Mouse (Mus musculus): ENCODE measurements around the gene Mark2. TPM values are rescaled to one million over a fixed set of nuclear protein-coding genes. Genes with fewer than 3 reads are reported as not detected.
A peak's percentile ranks its signal among the peaks of the same experiment; 100 is the strongest.

Mark2 gene
- total RNA-seq, 2 experiments from 2014 or later = 28.9 to 33.5 TPM

DNA sequence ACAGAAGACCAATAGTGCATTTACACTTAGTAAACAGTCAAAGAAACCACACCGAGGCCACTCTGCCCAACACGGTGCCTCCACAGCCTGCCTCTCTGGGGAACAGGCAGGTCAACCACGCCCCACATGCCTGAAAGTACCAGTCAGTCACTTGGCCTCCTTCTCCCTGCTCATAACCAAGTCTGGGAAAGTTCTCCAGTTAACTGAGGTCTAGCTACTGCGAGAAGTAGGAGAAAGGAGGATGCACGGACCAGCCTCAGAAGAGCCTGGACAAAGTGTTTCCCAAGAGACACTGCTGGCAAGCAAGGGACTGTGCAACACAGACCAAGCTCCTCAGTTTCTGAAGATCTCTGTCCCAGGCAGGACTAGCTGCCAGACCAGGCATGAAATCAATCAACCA lies 2.6 kb downstream of the Mark2 start:
- DNase-seq = peak; percentile 23 to 32
- intact Hi-C loops (cut with DNase I) = no loop called here

DNA sequence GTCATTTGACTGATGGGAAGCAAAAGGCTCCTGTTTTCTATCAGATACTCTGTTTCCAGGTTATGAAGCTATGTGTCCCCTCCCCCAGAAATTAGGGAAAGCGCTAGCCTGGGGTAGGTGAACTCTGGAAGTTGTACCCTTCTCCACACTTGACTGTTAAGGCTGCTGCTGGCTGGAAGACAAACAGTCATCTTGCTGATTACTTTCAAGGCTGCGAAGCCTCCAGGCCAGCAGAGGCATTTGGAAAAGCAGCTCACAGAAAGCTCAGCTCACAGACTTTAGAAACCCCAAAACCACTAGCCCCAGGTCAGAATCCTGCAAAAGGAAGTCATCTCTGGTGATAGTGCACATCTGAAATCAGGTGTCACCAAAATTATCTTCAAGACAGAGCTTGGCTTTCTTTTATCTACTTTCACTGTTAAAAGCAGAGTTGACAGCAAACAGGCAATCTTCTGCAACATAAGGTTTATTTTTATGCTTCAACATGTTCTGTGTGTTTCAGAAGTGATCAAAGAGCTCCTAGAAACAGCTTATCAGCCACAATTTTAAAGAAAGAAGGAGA lies 3.8 kb downstream of the Mark2 start:
- intact Hi-C loops (cut with DNase I) = no loop called here
- DNase-seq = no peak

DNA sequence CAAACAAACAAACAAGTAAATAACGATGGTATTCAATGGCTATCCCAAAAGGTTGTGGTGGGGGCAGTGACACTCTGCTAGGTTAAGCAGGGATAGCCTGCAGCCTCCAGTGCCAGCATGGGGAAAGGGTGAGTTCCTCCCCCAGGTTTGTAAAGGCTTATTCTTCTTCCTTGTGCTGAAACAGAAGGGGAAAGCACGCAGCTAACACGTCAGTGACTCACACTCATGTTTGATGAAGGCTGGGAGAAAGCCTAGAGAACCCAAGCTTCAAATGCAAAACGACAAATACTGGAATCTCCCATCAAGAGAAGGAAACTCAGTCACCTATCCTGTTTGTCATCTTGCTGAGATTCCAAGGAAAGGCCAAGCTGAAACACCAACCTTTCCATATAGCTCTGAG lies 6.0 kb downstream of the Mark2 start:
- intact Hi-C loops (cut with DNase I) = no loop called here
- no peak for DNase-seq

DNA sequence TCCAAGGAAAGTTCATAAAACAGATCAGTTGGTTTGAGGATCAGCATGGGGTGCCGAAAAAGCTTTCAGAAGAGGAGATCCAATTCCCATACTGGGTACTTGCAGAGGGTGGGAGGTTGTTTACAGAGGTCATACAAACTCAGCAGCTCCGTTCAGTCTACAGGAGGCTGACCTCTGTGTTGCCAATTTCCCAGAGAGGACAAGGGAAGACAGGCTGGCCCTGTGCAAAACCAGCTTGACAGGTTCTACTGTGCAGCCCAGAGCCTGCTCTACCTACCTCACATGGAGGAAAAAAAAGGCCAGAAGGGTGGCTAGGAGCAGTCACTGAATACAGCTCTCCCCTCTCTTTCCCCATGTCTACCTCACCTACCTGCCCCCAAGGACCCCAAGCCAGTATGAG lies 7.6 kb downstream of the Mark2 start:
- intact Hi-C loops (cut with DNase I) = loop anchor here (5.0 kb wide), 1 partner anchor 37 kb away; no protein-coding TSS in a partner anchor
- no peak for DNase-seq

DNA sequence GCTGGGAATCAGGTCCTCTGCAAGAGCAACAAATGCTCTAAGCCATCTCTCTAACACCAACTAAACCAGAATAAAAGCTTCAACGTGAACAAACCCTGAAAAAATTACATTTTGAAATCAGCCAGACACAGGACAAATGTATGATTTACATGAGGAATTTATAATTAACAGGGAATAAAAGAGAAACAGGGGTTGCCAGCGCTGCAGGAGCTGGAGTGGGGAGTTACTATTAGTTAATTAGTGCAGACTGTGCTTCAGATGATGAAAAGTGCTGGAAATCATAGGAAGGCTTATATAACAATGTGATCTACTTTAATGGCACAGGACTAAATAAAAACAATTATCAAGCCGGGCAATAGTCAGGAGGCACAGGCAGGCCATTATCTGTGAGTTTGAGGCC lies 20.3 kb downstream of the Mark2 start:
- no peak for DNase-seq
- intact Hi-C loops (cut with DNase I) = no loop called here

DNA sequence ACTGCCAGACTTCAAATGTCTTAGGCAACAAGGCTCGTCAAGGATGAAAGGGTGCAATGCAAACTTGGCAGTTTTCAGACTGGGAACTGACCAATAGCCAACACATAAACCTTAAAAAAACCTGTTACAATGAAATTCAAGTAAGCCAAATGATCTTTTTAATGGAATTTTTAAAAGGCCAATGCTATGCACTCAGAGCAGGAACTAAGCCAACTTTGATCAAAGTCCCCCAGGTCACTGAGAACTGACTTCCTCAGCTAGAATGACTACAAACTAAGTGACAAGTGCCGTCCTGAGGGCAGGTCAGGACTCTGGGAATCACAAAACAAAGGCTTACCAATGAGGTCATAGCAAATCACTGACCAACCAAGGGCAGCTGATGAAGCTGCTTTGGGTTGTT lies 21.5 kb downstream of the Mark2 start:
- intact Hi-C loops (cut with DNase I) = no loop called here
- DNase-seq = no peak

DNA sequence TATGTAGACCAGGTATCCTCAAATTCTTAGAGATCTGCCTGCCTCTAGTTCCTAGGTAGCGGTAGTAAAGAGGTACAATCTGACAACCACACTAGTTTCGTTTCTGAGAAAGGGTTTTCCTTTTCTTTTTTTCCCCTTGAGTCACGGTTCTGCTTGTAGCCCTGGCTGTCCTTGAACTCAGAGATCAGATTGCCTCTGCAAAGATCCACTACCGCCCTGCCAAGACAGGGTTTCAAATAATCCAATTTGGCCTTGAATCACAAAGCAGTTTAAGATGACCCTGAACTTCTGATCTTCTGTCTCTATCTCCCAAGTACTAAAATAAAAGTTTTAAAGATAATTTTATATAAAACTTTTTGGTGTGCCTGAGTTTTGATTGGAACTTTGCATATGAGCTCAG lies 23.9 kb downstream of the Mark2 start:
- DNase-seq = no peak
- intact Hi-C loops (cut with DNase I) = no loop called here

DNA sequence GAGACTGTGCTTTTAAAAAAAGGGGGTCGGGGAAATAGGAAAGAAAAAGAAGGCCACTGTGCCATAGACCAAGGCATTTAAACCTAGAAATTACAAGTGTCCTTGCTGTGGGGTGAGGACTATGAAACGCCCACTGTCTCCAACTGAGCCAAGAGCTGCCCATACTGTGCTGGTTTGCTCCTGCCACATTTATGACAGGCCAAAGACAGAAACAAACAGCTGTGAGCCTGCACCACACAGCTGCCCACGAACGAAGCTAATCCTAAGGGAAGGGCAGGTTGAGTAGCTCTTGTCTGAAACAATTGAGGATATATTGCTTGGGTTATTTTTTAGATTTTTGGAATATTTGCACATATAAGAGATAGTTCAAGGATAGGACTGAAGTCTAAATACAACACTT lies 24.8 kb downstream of the Mark2 start:
- no peak for DNase-seq
- intact Hi-C loops (cut with DNase I) = no loop called here

DNA sequence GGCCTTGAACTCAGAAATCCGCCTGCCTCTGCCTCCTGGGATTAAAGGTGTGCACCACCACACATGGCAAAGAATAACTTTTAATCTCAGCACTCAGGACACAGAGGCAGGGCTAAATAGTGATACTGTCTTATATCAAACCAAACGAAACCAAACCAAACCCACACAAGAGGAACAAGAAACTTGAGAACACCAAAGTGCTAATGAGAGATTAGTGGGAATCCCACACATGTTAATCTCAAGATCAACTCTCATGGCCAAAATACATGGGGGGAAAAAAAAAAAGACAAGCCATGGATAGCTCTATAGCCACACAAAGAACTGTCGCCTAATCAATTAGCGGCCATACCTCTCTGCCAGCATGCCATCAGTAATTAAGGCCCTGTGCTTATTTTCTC lies 26.1 kb downstream of the Mark2 start:
- no peak for DNase-seq
- intact Hi-C loops (cut with DNase I) = no loop called here

DNA sequence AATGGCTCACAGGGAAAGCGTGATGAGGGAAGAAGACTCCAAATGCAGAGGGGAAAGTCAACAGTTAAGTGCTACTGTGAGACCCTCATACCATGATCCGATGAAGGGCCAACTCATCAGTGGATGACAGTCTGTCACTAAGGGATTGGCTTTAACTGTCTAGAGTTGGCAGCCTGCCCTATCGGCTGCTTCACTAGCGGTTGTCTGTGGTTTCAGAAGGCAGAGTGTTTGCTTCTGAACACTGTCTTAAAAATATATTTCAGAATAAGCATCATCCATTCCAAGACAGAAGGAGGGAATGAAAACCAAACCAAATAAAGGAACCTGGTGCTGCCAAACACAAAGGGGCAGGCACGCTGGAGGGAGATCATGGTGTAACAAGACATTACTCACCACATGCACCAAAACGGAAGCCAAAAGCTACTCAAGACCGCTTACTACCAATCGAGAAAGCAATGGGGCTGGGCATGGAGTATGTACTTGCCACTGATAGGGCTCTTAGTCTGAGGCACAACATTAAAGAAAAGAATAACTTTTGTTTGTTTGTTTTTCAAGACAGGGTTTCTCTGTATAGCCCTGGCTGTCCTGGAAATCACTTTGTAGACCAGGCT lies 26.6 kb downstream of the Mark2 start:
- no peak for DNase-seq
- intact Hi-C loops (cut with DNase I) = no loop called here

DNA sequence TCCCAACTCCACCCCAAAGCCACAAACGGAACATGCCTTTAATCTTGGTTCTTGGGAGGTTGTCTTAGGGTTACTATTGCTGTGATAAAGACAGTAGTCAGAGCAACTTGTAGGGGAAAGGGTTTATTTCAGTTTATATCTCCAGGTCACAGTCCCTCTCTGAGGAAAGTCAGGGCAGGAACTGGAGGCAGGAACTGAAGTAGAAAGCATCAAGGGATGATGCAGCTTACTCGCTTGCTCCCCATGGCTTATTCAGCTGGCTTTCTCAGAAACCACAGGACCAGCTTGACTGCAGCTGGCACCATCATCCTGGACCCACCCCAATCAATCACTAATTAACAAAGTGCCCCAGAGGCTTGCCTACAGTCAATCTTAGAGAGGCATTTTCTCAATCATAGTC lies 28.0 kb downstream of the Mark2 start:
- intact Hi-C loops (cut with DNase I) = no loop called here
- DNase-seq = no peak

DNA sequence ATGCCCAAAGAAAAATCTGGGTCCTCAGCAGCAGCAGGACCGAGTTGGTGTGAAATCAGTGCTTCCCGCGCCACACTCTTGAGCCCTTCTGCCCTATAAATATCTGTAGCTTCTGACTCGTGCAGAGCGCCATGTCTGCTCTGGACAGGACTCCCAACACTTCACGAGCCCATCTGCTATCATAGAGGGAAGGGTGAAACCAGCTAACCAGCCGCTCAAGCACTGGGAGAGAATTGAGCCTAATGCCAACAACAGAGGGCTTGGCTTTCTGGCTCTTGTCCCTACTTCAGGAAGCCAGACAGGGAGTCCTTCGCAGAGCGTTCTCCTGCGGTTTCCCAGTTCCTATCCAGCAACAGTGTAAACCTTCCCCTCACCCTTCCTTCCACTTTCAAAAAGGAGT lies 30.4 kb downstream of the Mark2 start:
- no peak for DNase-seq
- intact Hi-C loops (cut with DNase I) = loop anchor here (2.0 kb wide), 1 partner anchor 29 kb away; the partner anchor contains the start of gene Mark2

DNA sequence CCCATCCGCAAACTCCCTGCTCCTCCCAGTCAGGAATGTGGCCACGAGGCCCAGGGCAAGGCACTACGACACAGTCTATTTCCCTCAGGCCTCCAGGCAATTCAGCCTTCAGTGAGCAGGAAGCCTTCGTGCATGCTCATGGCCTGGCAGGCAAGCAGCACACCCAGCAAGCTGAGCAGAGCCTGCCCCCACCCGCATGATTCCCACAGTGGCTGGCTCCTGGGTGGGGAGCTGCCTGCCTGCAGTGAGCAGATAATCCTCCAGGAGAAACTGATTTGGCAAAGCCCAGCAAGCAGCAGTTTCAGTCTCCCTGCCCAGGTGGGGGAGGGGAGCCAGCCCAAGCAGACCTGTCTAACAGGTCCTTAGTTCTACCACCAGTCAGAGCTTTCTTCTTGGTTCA lies 31.0 kb downstream of the Mark2 start:
- intact Hi-C loops (cut with DNase I) = loop anchor here (2.0 kb wide), 1 partner anchor 30 kb away; the partner anchor contains the start of gene Mark2
- peak; percentile 16 to 39 for DNase-seq

DNA sequence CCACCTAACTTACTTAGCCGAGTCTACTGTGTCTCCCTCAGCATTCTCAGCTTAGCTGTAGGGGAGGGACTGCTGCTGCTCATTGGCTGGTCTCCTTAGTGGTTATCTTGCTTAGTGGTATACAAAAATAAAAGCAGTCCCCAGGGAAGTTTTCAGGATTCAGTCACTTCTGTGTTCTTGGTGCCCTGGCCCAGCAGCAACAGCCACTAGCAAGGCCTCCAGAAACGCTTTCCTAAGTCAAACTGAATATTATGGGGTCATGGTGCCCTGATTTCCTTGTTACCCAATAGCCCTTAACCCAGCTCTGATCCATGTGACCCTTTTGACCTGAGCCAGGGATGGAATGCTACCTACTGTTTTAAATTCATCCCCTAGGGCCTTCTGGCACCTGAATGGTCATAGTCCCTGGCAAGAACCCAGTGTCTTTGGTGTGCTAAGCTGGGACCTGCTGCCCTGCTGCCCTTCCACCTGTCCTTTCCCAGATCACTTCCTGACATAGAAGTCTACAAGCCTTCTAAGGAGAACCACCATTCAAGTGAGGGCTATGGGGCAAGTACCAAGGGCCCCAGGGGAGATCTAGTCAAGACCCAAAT lies 31.8 kb downstream of the Mark2 start:
- intact Hi-C loops (cut with DNase I) = loop anchor here (2.0 kb wide), 1 partner anchor 31 kb away; the partner anchor contains the start of gene Mark2
- DNase-seq = no peak

DNA sequence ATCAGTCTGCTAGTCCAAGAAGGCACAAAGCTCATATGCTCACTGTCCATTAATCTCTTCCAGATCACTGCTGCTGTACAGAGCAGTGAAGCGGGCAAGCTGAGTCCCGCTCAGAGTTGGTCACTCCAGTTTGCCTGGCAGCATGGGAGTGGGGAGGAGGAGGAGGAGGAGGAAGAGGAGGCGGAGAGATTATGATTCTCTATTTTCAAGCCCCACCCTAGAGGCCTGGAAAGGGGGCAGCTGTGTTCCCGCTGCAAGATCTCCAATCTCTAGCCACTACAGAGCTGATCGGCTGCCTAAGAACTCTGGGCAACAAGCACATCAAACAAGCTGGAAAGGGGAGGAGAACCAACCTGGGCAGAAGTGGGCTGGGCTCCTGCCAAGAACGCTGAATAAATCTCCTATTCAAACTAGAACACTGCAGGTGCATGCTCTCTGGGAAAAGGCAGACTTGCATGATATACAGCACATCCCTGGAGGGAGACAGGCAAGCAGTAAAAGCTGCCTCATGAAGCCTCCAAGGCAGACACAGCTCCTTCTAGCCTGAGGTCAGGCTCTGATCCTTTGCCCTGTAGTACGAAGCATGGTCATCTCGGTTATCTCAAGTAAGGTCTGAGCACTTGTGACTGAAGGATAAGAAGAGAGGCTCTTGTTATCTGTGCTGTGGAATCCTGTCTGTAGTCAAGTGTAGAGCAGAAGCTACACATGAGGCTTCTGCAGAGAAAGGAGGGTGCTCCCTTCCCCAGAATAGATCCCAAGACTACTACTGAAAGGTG lies 33.5 kb downstream of the Mark2 start:
- DNase-seq = no peak
- intact Hi-C loops (cut with DNase I) = no loop called here

DNA sequence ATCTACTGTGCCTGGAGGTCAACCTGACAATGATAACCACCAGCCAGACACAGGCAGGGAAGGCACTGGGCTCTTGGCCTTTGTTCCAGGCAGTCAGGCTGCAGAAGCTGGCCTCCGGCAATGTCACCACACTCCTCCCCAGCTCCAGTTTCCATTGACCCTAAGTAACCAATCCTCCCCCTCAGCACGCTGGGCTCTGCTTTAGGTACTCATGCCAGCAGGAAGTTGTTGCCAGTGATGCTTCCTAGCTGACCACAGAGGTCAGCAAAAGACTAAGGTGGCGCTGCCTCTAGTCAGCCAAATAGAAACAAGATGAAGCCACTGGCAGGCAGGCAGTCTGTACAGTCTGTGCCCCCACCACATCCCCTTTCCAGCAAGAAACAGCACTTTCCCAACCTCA lies 34.7 kb downstream of the Mark2 start:
- intact Hi-C loops (cut with DNase I) = no loop called here
- peak in 1 of 2 experiments; percentile 59 for DNase-seq

DNA sequence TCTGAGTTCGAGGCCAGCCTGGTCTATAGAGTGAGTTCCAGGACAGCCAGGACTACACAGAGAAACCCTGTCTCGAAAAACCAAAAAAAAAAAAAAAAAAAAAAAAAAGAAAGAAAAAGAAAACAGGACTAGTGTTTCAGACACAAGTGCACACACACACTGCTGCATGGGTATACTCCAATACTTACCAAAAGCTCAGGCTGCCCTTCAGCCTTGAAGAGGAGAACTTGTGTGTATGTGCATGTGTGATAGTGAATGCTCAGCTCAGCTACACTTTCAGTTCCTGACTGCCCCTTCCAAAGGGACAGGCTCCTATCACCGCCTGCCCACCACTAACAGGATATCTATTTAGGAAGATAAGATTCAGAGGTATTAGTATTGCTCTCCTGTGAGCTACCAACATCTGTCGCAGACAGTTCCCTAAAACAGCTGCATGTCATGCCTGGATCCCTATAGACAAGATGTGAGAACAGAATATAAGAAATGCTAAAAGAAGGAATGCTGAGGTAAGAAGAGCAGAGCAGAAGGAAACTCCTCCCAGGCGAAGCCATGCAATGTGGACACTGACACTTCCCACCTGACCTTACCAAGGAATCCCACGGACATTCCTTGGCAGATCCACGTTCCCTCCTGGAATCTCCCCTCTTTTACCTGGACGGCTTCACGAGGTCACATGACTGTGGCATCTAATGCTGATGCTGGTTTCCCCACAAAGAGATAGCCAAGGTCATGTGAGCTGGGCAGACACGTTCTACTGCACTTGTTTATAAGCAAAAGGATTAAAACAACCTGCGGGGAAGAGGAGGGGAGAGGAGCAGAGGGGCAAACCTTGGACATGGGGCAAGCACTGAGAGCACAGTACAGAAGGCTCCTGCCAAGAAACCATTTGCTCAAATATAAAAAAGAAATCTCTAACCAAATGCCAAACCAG lies 36.0 kb downstream of the Mark2 start:
- no peak for DNase-seq
- intact Hi-C loops (cut with DNase I) = no loop called here

DNA sequence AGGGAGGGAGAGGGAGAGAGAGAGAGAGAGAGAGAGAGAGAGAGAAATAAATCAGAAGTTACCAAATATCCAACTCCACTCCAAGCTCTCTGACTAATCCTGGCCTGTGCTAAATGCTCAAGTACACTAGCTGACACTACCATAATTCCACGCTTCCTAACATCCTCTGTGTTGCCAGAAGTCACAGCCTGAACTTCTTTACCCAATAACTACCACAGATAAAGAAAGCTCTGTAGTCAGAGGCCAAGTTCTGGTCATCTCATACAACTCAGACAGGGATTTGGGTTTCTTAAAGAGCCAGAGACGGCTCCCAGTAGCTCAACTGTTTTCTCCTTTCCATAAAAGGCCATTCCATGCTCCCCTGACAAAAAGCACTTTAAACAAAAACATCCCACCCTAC lies 36.9 kb downstream of the Mark2 start:
- intact Hi-C loops (cut with DNase I) = no loop called here
- no peak for DNase-seq

DNA sequence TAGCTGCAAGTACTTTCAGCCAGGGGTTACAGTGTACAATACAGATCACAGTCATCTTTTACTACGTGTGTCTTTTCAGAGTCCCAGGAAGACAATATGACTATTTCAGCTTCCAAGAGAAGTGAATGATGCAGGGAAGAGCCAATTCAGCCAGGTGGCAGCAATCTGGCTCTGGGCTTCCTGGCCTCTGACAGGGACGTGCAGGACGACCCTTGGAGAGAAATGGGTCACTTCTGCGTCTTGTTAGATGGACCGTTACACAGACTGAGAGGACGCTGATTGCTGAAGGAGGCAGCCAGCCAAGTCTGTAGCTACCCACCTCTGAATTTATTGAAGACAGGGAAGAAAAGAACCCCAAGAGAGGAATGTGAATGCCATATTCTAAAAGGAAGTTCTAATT lies 37.9 kb downstream of the Mark2 start:
- no peak for DNase-seq
- intact Hi-C loops (cut with DNase I) = no loop called here

DNA sequence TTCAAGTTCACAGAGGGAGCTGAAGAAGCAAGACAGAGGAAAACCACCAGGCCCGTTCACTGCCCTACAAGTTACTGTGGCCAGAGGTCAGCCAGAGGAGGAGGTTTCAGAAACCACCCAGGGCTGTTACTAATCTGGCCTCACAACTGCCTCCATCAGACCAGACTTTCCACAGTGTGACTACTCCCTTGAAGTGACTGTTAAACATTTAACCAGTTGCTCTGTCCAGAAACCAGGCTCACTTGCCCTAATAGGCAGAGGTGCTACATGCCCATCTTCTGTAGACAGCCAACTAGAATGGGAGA lies 39.2 kb downstream of the Mark2 start:
- no peak for DNase-seq
- intact Hi-C loops (cut with DNase I) = no loop called here
